Mouse (Mus musculus) Patski (cell line): ENCODE measurements at regions not wholly inside any gene's neighbourhood (a gene's known extent, or its start where the extent isn't known, plus 50 kb on each side); places are given as distances from the start of the nearest gene placed in this dataset.
"Not testable (repeated sequence)": the region's sequence is repeated elsewhere in the genome, so short reads cannot be mapped to it uniquely, and the experiment has no call there.

ENCODE experiments used
- ATAC-seq: fragments of 100-300 bp; one replicate; pipeline ENCODE4 v1.8.0; 2021
- CTCF ChIA-PET: fragments of 350-600 bp; sonication (Branson Sonifier 250); formaldehyde crosslinking; loops from one replicate; lab custom pipeline; 2022; ENCODE audit warnings: inconsistent platforms; lab: Charles Lee
- POLR2A ChIA-PET: fragments of 350-600 bp; sonication (Branson Sonifier 250); formaldehyde crosslinking; loops from one replicate; lab custom pipeline; 2022; ENCODE audit warnings: antibody characterized with exemption, inconsistent platforms; lab: Charles Lee
- DNase-seq: peaks from one replicate; pipeline ENCODE4 v3.0.0-alpha.2; 2011; ENCODE audit warnings: low read depth, low spot score
- H3K27me3 ChIP-seq: fragments of 371-371 bp; one replicate; pipeline ENCODE4 v1.5.1; 2021
- CTCF ChIP-seq: fragments of 100-300 bp; IDR thresholded peaks from one replicate; pipeline ENCODE4 v1.5.1; 2021
- in situ Hi-C: fragments of 300-500 bp; cut with MboI; formaldehyde crosslinking; loops from 3 replicates; pipeline ENCODE4 v1.11.1; 2018; ENCODE audit warnings: low pct_unique_long_range_greater_than_20kb, mixed read lengths

DNA sequence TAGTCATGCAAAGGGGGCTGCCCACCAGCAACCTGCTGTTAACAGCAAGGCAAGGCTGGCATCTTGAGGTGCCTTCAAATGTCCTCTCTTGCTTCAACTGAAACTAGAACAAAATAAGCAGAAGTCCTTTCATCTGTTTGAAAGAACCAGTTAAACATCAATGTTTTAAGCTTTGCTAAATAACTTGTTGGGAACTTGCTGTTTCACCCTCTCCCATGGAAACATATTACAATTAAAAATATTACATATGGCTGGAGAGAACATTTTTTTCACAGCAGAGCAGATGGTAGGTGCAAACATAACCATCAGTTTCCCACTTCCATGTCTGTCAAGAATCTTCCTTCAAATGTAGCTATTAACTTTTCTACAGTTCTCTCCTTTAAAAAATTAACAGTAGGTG, 225.5 kb downstream of the Plod2 start:
- no peak for ATAC-seq
- ChIA-PET POLR2A (no interaction called here), CTCF (interaction anchor here (1.0 kb wide), 1 partner anchor 10 kb away, joined by 3 read pairs; no protein-coding TSS in a partner anchor)
- DNase-seq: no peak
- no peak for TF ChIP-seq CTCF
- H3K27me3 ChIP-seq: no peaks in the 10 kb centered on the region
- in situ Hi-C loops: no loop called here

DNA sequence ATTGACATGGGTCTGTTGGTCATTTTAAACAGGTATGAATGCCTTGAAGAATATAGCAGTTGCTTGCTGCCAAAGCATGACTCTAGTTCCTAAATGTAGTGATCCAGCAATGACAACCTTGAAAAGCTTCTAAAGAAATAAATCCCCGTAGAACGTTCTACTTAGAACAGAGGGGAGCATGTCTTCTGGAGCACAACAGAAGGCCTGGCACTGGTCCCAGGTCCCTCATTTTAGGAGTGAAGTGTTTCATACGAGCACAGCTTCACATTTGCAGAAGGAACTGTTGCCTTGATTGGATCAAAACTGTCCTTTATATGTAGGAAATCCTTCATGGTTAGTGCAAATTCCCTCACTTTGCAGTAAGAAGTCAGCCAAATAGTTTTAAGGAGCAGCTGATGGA, 226.4 kb downstream of the Plod2 start:
- POLR2A ChIA-PET: no interaction called here
- in situ Hi-C loops: no loop called here

DNA sequence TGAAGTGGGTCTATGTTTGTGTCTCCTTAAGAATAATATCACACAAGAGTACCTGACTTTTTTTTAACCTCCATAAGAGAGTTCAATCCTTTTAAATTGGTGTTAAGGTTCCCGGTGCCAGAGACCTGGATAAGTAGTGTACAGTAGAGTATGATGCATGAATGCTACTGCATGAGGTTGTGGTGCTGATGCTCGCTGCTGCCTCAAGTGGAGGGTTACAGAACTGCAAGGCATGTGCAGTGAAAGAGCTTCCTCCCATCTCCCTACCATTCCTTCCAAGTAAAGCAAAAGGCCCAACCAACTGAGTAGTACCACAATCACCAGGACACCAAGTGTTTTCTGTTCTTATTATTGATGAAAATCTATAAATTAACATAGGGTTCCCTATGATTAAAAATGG, 227.5 kb downstream of the Plod2 start:
- no peak for ATAC-seq
- DNase-seq: no peak
- TF ChIP-seq CTCF: peak; percentile 75
- POLR2A ChIA-PET: no interaction called here
- H3K27me3 ChIP-seq: no peaks in the 10 kb centered on the region
- CTCF ChIA-PET: interaction anchor here (0.8 to 1.5 kb wide), 3 partner anchors 12 to 130 kb away, joined by 3 read pairs; no protein-coding TSS in a partner anchor
- in situ Hi-C loops: no loop called here

More for the DNA sequence above, 226.4 kb downstream of the Plod2 start:
- DNase-seq (no peak), ATAC-seq (no peak)
- H3K27me3 ChIP-seq: no peaks in the 10 kb centered on the region
- no peak for TF ChIP-seq CTCF
- CTCF ChIA-PET: no interaction called here

DNA sequence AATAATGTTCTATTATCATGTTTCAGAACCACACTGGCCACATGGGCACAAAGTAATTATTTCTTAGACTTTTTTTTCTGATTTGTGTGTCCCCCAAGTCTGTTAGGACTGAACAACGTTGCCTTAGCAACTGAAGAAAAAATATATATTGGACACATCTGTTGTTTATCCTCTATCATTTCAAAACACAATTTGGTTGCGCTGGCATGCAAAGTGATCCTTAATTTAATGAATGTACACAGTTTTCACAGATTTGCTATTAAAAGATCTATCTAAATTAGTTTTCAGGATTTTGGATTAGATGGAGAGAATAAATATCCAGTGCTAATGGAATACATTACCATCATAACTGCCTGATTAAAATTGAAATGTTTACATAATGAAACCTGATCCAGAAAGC, 229.0 kb downstream of the Plod2 start:
- no peaks in the 10 kb centered on the region for H3K27me3 ChIP-seq
- in situ Hi-C loops: no loop called here
- ATAC-seq (no peak), DNase-seq (no peak)
- no peak for TF ChIP-seq CTCF
- ChIA-PET POLR2A (no interaction called here), CTCF (no interaction called here)

DNA sequence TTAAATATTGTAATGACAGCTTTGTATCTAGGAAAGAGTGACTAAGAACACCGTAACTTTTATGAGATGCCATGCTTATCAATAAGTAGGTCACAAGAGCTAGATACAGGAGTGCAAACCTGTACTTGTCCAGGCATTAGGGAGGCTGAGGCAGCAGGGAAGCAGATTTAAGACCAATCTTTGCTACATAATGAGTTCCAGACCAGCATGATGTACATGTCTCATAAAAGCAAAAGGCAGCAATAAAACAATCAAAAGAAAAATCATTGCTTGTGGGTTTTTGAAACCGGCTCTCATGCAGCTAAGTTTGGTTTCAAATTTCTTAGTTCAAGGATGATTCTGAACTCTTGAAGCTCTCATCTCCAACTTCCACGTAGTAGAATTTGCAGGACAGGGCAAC, 229.7 kb downstream of the Plod2 start:
- DNase-seq: no peak
- in situ Hi-C loops: no loop called here
- POLR2A ChIA-PET: interaction anchor here (0.6 kb wide), 1 partner anchor 10 kb away, joined by 3 read pairs; no protein-coding TSS in a partner anchor
- no peaks in the 10 kb centered on the region for H3K27me3 ChIP-seq
- ATAC-seq: no peak
- no peak for TF ChIP-seq CTCF
- CTCF ChIA-PET: no interaction called here

DNA sequence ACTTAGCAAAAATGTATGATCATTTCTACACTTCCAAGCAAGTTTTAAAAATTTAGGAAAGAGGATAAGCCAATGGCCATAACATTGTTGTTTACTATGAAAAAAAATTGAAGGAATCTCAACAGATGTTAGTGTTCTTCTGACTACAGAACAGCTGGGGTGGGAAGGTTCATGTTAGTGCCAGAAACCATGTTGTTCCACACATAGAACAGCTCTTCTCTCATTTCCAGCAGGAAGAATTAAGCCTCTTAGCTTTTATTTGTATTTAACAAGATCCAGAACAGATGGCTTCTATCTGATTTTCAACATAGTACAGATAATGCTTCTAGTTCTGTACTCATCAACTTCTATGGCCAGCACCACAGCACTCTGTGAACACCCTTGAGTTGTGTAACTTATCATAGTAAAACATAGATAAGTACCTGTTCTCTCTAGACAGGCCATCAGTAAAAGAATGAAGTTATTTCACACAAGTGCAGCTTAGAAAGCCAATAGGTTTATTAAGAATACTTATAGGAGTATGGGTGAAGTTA, 241.0 kb downstream of the Plod2 start:
- ATAC-seq (no peak), DNase-seq (no peak)
- POLR2A ChIA-PET: no interaction called here
- in situ Hi-C loops: no loop called here
- no peak for TF ChIP-seq CTCF
- CTCF ChIA-PET: interaction anchor here (1.2 kb wide), 1 partner anchor 25 kb away, joined by 3 read pairs; no protein-coding TSS in a partner anchor
- no peaks in the 10 kb centered on the region for H3K27me3 ChIP-seq

DNA sequence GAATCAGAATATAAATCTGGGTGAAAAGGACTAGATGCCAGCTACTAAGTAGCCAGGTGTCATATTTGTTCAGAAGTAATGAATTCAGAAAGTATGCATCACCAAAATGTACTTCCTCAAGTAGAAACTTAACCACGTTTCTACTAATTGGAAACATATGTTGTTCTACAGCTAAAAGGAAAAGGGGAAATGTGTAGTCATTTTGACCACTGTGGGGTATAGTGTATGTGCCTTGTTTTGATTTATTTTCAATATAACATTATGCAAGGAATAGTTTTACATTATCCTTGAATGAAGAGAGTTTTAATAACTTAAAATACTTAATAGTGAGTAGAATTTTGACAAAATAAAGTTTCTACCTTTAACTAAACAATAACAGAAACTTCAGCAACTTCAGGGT, 257.7 kb downstream of the Plod2 start:
- in situ Hi-C loops: no loop called here
- DNase-seq: no peak
- CTCF ChIA-PET: no interaction called here
- POLR2A ChIA-PET: no interaction called here
- no peak for ATAC-seq
- no peaks in the 10 kb centered on the region for H3K27me3 ChIP-seq
- TF ChIP-seq CTCF: no peak

DNA sequence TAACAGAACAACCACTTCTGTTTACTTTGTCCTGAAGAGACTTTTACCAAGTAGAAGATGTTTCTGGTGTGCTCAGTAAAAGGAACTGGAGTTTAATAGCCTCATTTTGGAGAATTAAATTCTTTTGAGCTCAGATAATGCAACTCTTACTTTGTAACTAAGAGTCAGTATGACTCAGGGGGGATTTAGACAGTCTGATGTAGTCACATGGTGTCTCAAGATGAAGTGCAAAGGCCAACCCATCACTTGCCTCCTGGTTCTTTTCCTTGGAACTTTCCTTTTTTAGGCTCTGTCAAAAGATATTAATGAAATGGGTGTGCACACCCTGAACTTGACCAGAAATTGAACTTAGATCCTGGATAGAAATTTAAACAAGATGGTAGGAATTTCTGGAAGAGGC, 267.4 kb downstream of the Plod2 start:
- DNase-seq (no peak), ATAC-seq (no peak)
- no peak for TF ChIP-seq CTCF
- in situ Hi-C loops: no loop called here
- ChIA-PET CTCF (no interaction called here), POLR2A (no interaction called here)
- H3K27me3 ChIP-seq: no peaks in the 10 kb centered on the region

DNA sequence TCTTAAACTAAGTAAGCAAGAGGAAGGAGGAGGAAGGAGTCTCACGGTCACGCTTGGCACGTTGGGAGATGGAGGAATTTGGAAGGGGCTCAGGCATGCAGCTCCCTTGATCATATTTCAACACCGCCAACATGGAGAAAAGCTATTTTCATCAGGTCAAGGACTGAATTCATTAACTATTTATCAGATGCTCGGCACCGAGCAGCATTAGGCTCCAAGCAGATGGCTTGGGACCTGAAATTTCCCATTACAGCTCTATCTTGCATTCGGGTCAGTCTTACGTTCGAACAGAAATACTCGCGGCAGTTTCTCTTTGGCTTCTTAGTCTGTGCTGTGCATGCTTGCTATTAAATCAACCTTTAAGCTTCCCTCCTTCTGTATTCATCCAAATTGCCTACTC, 278.7 kb downstream of the Plod2 start:
- DNase-seq (no peak), ATAC-seq (no peak)
- in situ Hi-C loops: no loop called here
- CTCF ChIA-PET: interaction anchor here (1.0 kb wide), 1 partner anchor 43 kb away, joined by 3 read pairs; no protein-coding TSS in a partner anchor
- POLR2A ChIA-PET: no interaction called here
- TF ChIP-seq CTCF: no peak
- peaks cover 7% of the 10 kb centered on the region for H3K27me3 ChIP-seq

DNA sequence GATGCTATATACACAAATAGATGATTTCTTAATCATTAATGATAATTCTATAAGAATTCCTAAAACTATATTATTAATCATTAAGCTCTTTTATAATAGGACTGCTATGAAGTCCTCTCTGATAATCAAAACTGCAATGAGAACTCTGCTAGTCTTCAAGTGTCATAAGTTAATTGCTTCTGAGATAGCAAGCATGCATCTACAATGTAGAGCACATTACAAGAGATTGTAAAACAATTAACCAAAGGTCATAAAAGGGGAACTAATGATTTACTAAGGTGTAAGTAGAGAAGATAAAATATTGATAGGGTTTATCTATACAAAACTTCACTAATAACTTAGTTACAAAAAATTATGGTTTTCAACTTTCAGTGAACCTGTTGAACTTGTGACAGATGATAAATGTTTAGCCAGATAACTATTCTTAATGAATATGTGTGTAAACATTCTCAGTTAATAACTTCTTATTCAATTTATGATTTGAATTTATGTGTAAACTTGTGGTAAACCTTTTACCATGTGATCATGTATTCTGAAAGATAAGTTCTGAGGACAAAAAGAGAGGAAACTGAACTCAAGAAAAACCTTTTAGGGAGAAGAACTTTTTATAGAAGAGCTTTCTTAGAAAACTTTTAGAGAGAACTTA, 284.8 kb downstream of the Plod2 start:
- no peak for DNase-seq
- in situ Hi-C loops: no loop called here
- POLR2A ChIA-PET: no interaction called here
- CTCF ChIA-PET: no interaction called here
- no peak for TF ChIP-seq CTCF
- no peaks in the 10 kb centered on the region for H3K27me3 ChIP-seq
- ATAC-seq: no peak

DNA sequence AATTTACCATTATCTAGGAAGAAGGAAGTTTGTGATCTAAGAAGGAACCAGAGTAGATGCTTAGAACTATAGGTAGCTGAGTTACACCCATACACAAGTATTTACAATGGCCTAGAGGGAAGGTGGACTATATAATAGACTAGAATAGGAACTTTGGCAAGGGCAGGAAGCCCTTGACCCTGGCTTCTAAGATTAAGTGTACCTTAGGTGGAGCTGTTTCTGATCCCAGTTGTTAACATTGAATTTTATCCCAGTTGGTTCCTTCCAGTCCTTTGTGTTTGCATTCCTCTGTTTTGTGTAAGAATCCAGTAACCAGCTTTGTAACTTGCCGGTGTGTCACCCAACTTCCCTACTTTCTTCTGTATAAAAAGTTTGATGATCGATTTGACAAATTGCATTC, 294.1 kb downstream of the Plod2 start:
- DNase-seq, ATAC-seq, CTCF ChIA-PET, POLR2A ChIA-PET, in situ Hi-C loops: not testable (repeated sequence)
- peaks cover 11% of the 10 kb centered on the region for H3K27me3 ChIP-seq
